Mouse (Mus musculus) embryo, embryonic 10.5 days (tissue): Measurements from ENCODE around the gene Rcn2.
"Not testable (repeated sequence)": the region's sequence is repeated elsewhere in the genome, so short reads cannot be mapped to it uniquely, and the experiment has no call there.

Source experiments
- DNase-seq: peaks from one replicate; pipeline ENCODE4 v3.0.0-alpha.2; 2015; ENCODE audit warnings: low spot score

Gene Rcn2

DNA sequence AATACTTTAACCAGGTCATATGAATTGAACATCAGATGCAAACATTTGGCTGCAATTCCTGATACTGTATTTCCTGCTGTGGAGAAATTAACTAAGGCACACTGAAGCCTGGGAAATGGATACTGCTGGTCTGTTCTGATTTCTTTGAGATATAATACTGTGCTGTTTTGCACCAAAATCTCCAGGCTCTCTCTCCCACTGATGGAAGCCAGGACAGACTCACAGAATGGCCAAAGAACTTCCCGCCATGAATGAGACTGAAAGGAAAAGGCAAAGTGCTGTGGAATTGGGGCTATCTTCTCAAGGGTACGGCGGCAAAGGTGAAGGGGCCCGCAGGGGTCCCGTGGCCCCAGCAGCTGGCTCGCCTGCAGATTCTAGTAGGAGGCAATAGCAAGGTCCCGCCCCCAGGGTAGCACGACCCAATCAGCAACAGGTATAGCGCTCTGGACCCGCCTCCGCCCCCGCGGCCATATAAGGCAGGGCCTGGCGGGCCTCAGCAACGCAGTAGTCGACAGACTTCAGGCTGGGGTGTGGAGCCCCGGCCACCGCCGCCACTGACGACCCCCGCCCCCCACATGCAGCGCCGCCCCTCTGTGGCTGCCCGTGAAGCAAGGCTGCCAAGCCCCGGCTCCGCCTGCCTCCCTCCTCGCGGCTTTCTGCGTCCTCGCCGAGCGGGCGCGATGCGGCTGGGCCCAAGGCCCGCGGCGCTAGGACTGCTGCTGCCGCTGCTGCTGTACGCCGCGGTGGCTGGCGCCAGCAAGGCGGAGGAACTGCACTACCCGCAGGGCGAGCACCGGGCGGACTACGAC, at the start of gene Rcn2:
Gene Rcn2 (plus strand): TSS at position 474 of the 809 bp plus-strand sequence.
- DNase-seq: peak; percentile 97

DNA sequence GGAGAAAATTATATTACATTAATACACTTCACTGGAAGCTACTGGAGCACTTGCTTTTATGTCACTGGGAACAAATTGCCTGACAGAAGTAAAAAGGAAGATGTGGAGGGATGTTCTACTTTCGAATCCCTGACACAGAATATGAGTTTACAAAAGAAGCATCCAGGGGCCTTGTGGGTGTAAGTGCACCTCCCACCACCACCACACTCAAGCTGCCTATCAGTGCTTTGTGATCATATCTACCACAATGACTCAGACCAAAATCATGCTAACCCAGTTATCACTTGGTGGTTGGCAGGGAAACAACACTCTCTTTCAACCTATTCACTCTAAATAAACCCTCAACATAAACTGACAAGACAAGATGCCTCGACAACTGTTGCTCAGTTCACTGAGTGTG, 37.0 kb upstream of the Rcn2 start:
- not testable (repeated sequence) for DNase-seq

- DNase-seq: no peak
These were observed 31.2 kb upstream of the Rcn2 start, which contains the start of gene 4930563M21Rik for GRCm38 (mm10) chr9:56010450-56010849. TSS of gene 4930563M21Rik (minus strand) at chr9:56010550.

DNA sequence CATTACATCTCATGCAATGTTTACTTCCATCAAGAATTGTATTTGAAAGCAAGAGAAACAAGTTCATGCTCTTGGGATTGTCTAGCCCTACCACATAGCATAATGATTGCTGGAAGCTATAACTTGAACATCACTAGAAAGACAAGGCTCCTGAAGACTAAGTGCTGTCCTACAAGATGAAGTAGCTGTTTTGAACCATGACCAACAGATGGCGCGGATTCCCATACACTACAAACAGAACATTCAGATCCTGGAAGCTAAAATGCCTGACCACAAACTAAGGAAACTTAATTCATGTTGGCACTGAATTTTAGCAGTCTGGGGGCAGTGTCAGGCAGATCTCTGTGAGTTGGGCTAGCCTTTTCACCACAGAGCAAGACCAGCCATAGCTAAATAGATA, 16.9 kb upstream of the Rcn2 start:
- DNase-seq: no peak

GRCm38 (mm10) chr9:56027292-56027691, 14.4 kb upstream of the Rcn2 start:
- no peak for DNase-seq

DNA sequence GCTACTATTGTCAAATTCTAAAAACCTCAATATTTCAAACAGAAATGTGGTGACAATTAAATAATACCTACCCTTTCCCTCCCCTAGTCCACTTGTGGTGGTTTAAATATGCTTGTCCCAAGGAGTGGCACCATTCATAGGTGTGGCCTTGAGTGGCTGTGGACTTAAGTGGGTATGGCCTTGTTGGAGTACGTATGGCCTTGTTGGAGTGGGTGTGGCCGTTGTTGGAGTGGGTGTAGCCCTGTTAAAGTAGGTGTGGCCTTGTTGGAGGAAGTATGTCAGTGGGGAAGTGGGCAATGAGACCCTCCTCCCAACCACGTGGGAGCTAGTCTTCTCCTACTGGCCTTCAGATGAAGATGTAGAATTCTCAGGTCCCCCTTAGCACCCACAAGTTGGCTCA, 9.4 kb upstream of the Rcn2 start:
- DNase-seq: no peak

DNA sequence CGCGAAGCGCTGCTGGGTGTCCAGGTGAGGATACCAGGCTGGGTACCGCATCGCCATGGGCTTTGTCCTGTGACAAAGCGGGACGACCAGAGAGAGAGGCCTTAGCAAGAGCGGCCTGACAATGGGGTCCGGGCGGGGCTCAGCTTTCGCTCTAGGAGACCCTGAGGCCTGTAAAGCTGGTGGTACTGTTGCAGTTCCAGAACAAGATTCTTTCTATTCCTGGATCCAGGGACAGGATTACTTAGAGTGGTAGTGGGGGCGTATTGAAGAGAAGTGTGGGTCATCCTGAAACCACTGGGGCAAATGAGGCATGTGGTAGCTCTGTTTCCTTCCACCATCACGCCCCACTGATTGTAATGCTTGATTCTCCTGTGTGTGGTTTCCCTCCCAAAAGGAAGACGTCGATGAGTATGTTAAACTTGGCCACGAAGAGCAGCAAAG, 556 bp downstream of the Rcn2 start:
- peak; percentile 79 for DNase-seq

- no peak for DNase-seq
These were observed 12.2 kb downstream of the Rcn2 start for GRCm38 (mm10) chr9:56053796-56054195.

DNA sequence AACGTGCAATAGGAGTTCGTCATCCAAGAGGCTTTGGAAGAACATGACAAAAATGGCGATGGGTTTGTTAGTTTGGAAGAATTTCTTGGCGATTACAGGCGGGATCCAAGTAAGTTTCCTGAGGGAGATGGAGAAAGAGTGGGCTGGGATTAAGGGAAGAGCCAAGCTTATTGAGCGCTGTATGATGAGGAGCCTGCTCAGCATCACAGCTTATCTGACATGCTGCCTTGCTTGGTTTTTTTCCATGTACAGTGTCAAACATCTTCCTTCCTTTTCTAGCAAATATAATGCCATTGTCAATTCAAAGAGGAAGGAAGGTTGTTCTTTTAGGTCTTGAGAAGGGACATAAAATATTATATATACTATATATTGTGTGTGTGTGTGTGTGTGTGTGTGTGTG, 14.5 kb downstream of the Rcn2 start:
- no peak for DNase-seq

GRCm38 (mm10) chr9:56062336-56062735, 20.7 kb downstream of the Rcn2 start:
- DNase-seq: no peak

DNA sequence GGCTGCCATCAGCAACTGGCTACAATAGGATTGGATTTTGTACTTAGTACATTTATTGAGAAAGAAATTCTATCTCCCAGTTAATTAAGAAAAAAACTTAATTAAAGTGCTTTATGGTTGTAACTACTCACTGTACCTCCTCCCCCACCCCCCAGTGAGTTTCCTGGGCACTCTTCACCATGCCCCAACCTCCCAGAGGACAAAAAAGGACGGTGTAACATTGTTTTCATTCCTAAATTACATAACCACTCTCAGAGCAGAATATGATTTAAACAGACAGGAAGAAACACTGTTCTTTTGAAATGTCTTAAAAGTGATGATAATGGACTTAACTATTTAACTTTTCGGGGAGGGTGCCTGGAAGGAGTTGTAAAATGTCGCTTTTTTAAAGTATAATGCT, 23.4 kb downstream of the Rcn2 start:
- DNase-seq: no peak

DNA sequence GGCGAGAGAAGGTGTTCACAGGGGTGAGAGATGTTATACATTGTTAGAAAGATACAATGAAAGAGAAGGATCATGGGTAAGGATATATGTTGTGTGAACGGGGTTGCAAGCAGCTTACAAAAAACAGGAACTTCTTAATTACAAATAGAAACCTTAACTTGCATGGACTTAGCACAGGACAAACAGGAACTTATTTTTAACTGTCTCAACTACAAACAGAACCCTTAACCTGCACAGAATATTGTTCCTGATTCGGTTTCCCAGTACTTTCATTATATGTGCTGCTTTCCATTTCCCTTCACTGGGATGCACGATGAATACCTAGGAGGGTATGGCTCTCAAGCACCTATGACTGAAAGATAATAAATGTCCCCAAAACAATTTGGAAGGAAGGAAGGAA, 26.3 kb downstream of the Rcn2 start:
- no peak for DNase-seq

- no peak for DNase-seq
These were observed 27.0 kb downstream of the Rcn2 start for GRCm38 (mm10) chr9:56068630-56069029.

DNA sequence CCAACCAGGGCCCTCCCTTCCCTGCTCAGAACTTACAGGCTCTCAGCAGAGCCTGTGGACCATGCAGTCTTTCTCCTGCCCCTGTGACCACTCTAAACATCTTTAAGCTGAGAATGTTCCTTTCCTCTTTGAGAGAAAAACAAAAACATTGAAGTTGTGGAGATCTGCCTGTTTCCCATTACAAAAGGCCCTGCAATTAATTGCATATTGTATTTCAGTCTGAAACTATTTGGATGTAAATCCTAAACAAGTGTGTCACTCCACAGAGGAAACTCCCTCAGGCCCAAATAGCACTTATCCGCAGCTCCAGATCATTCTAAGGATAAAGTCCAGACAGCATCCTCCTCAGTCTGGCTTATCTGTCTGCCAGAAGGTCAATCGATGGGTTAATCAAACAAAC, 31.2 kb downstream of the Rcn2 start:
- no peak for DNase-seq

DNA sequence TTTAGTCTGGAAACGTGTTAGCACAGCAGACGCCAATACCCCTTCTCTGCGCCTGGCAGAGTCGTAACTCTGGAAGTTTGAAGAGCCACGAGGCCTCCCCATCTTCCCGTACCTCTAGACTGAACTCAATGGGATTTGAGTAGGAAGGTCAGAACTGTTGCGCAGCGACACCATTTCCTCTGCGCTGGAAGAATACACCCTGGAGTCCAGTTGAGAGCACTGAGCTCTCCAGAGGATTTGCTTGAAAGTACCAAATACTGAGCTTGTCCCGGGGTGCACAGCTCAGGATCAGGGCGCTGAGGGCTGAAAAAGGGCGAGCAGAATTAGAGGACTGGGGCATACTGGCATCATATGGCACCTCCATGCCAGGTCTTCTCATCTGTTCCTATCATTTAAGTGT, 33.2 kb downstream of the Rcn2 start:
- DNase-seq: no peak

GRCm38 (mm10) chr9:56075264-56075663, 33.6 kb downstream of the Rcn2 start:
- DNase-seq: peak; percentile 97

DNA sequence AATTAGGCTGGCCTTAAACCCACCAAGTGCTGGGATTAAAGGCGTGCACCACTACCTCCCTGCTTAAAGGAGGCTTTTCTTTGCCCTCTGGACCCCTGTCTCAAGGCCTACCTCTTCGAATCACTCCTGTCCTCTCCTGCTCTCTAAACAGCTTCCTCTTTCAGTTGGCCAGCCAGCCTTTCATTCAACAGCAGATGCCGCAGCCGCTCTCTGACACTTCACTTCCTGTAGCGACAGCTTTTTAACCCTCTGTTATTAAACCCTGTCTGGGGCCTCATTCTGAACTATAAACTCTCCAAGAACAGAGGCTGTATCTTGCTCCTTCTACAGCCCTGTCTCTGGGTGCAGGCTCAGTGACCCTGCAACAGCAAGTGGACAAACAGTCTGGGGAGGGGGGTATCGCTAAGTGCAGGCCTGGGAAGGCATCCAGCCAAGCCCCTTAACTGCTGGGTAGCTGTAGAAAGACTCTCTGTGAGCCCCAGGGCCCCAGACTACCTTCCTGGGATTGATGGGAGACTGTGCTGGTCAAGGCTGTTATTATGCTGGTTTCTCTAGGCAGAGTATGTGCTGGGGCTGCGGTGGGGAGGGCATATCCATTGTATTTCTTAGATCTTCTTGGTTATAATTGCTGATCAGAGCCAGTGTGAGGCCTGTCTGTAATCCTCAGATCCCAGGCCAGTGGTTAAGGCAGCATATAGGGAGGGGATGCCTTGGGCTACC, 34.4 kb downstream of the Rcn2 start:
- peak; percentile 62 for DNase-seq

GRCm38 (mm10) chr9:56079587-56079986, 37.9 kb downstream of the Rcn2 start:
- no peak for DNase-seq

DNA sequence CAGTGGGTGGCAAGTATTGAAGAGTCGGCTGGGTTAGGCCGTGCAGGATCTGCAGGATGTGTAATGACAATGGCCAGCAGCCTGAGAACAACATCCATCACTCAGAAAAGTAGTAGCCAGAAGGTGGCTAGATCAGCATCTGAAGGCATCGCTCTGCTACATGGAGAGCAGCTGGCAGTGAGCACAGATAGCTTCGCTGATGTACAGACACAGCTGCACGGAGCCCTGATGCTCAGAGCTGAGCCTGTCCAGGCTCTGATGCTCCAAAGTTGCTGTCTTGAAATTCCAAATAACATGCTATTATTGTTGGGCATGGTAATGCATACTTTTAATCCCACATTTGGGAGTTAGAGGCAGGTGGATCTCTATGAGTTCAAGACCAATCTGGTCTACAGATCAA, 44.9 kb downstream of the Rcn2 start:
- no peak for DNase-seq

- peak; percentile 33 for DNase-seq
These were observed 48.3 kb downstream of the Rcn2 start, which contains the start of gene Pstpip1 for GRCm38 (mm10) chr9:56089778-56090520. TSS of gene Pstpip1 (plus strand) at chr9:56089962.

DNA sequence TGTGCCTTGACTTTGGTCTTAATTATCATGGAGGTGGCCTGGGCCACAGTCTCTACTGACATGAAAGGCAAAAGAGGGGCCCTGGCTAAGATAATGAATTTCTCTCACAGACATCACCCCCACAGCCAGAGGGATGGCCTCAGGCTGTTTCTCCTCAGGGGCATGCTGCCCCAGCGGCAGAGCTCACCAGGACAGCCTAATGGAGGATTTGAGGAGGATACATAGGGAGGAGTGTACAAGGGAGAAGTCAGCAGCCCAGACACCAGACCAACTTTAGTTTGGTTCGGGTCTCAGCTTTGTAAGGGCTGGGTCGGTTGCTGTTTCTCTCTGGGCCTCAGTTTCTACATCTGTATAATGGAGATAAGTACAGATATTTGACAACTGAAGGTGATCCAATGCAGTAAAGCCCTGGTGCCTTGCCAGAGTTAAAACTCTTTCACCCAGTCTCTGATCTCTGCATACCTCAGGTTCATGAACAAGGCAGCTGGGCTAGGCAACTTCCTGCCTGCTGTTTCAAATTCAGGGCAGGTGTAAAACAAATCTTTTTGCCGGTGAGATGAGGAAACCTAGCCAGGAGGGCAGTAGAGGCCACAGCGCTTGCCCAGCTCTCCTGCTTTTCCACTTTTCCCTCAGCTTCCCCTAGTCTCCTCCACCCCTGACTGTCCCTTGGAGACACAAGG, 49.0 kb downstream of the Rcn2 start:
- no peak for DNase-seq

- no peak for DNase-seq
These were observed 50.5 kb downstream of the Rcn2 start for GRCm38 (mm10) chr9:56092102-56092501.
